In genomic region chr7:114105886-114106285, GRCm38 (mm10) we compare ENCODE assay signal across 24 mouse cellular contexts. TPM values are rescaled to one million over a fixed set of nuclear protein-coding genes. Genes with fewer than 3 reads are reported as not detected.
DNase-seq lines count a peak whose midpoint lies in the region; ATAC-seq lines count a peak whose summit lies in the region.
"Had no signal": no experiment of that assay in that cellular context is flagged by ENCODE, and none has a peak within 500 bp of the region (broad histone marks: within the 10 kb centered on the region; RNA-seq: fewer than 3 reads in every experiment).

No protein-coding gene starts in this region.

- no peaks in the 10 kb centered on the region for H3K36me3 ChIP-seq in heart, embryonic 10.5 days
- no peaks in the 10 kb centered on the region for H3K36me3 ChIP-seq in heart, embryonic 15.5 days
- H3K36me3 ChIP-seq in lung, embryonic 15.5 days, result no peaks in the 10 kb centered on the region
- H3K36me3 ChIP-seq: embryonic facial prominence, embryonic 10.5 days; embryonic facial prominence, embryonic 15.5 days; hindbrain, embryonic 10.5 days; hindbrain, embryonic 15.5 days; limb, embryonic 15.5 days; midbrain, embryonic 13.5 days had no signal

- H3K4me1 ChIP-seq in heart, embryonic 10.5 days, result peaks cover 87% of the 10 kb centered on the region
- peaks cover 76% of the 10 kb centered on the region for H3K4me1 ChIP-seq in heart, embryonic 15.5 days (replicated peaks)
- peaks cover 26% of the 10 kb centered on the region for H3K4me1 ChIP-seq in lung, embryonic 15.5 days
- H3K4me1 ChIP-seq: embryonic facial prominence, embryonic 15.5 days; hindbrain, embryonic 15.5 days; limb, embryonic 15.5 days; midbrain, embryonic 13.5 days had no signal

- no peaks in the 10 kb centered on the region for H3K9me3 ChIP-seq in heart, embryonic 10.5 days
- H3K9me3 ChIP-seq in heart, embryonic 15.5 days (replicated peaks), result no peaks in the 10 kb centered on the region
- H3K9me3 ChIP-seq in lung, embryonic 15.5 days, result no peaks in the 10 kb centered on the region
- H3K9me3 ChIP-seq: embryonic facial prominence, embryonic 10.5 days; embryonic facial prominence, embryonic 15.5 days; forebrain, embryonic 13.5 days; hindbrain, embryonic 10.5 days; hindbrain, embryonic 15.5 days; limb, embryonic 10.5 days; limb, embryonic 15.5 days; midbrain, embryonic 13.5 days had no signal

- WGBS in heart, embryonic 10.5 days, result 74% methylated on average over 8 of the region's 8 CpGs
- 58% methylated on average over 8 of the region's 8 CpGs for WGBS in heart, embryonic 15.5 days
- WGBS in lung, embryonic 15.5 days, result 83% methylated on average over 8 of the region's 8 CpGs

- DNase-seq in heart, embryonic 10.5 days (ENCODE audit: low spot score), result no peak
- DNase-seq in heart, postnatal 4 days, result no peak
- DNase-seq in heart, postnatal 14 days, result no peak
- no peak for DNase-seq in lung, postnatal 14 days
- DNase-seq: B cell, adult 2 months; cerebellum, adult 8-10 months; cerebellum, postnatal 25 days; gastrocnemius, postnatal 10 days; kidney, adult 11 months; kidney, postnatal 14 days; layer of hippocampus, adult 9-11 months had no signal

- peak overlapping the region; percentile 27; the same call in 1 of the 2 replicates for H3K9ac ChIP-seq in heart, embryonic 15.5 days
- H3K9ac ChIP-seq in lung, embryonic 15.5 days, result no peak overlapping the region
- H3K9ac ChIP-seq: embryonic facial prominence, embryonic 15.5 days; forebrain, embryonic 13.5 days; hindbrain, embryonic 15.5 days; limb, embryonic 15.5 days; midbrain, embryonic 13.5 days had no signal

- no peaks in the 10 kb centered on the region for H3K27me3 ChIP-seq in heart, embryonic 10.5 days (ENCODE audit: insufficient read depth, poor library complexity, severe bottlenecking)
- H3K27me3 ChIP-seq in heart, embryonic 15.5 days, result no peaks in the 10 kb centered on the region
- no peaks in the 10 kb centered on the region for H3K27me3 ChIP-seq in lung, embryonic 15.5 days
- H3K27me3 ChIP-seq: embryonic facial prominence, embryonic 15.5 days; forebrain, embryonic 13.5 days; hindbrain, embryonic 15.5 days; limb, embryonic 15.5 days; midbrain, embryonic 13.5 days had no signal

- H3K27ac ChIP-seq in heart, embryonic 10.5 days, result peak overlapping the region; percentile 67
- peak overlapping the region; percentile 73 for H3K27ac ChIP-seq in heart, embryonic 15.5 days
- H3K27ac ChIP-seq in lung, embryonic 15.5 days, result 0 out of 2 replicates have a peak overlapping the region, but pooled peaks have one; percentile 12
- H3K27ac ChIP-seq: embryonic facial prominence, embryonic 10.5 days; embryonic facial prominence, embryonic 15.5 days; forebrain, embryonic 13.5 days; hindbrain, embryonic 10.5 days; hindbrain, embryonic 15.5 days; limb, embryonic 10.5 days; limb, embryonic 15.5 days; macrophage; midbrain, embryonic 13.5 days had no signal

- peak overlapping the region; percentile 18; the same call in 1 of the 2 replicates for H3K4me3 ChIP-seq in heart, embryonic 10.5 days
- H3K4me3 ChIP-seq in heart, embryonic 15.5 days, result no peak overlapping the region
- H3K4me3 ChIP-seq in lung, embryonic 15.5 days, result no peak overlapping the region
- H3K4me3 ChIP-seq: embryonic facial prominence, embryonic 10.5 days; embryonic facial prominence, embryonic 15.5 days; forebrain, embryonic 13.5 days; hindbrain, embryonic 10.5 days; hindbrain, embryonic 15.5 days; limb, embryonic 10.5 days; limb, embryonic 15.5 days; midbrain, embryonic 13.5 days had no signal

- intact Hi-C loops in heart, postnatal 14 days (cut with DNase I), result no loop called here

- peak overlapping the region; percentile 39 for H3K4me2 ChIP-seq in heart, embryonic 15.5 days
- H3K4me2 ChIP-seq in lung, embryonic 15.5 days, result no peak overlapping the region
- H3K4me2 ChIP-seq: embryonic facial prominence, embryonic 15.5 days; forebrain, embryonic 13.5 days; hindbrain, embryonic 15.5 days; limb, embryonic 15.5 days; midbrain, embryonic 13.5 days had no signal

- ATAC-seq in heart, embryonic 15.5 days (replicated peaks; ENCODE audit: insufficient number of reproducible peaks, insufficient read depth, low FRiP score, low read depth), result no peak
- no peak for ATAC-seq in lung, embryonic 15.5 days (ENCODE audit: borderline replicate concordance, extremely low read depth, low FRiP score, low TSS enrichment)
- ATAC-seq: forebrain, embryonic 13.5 days; inflammation-experienced regulatory T-cells, adult 6 months; lung, postnatal 0 days; midbrain, embryonic 13.5 days had no signal

RNA-seq across cellular contexts. Expression of gene Rras2, which starts 11.7 kb away (rescaled TPM):
- polyA plus RNA-seq in heart, embryonic 10.5 days (2016; fragmentation: Nextera tagmentation; extraction: Ambion mirVana), result 51.8 and 57.5 TPM in 2 replicates
- 10 to 100 TPM; 61.7 to 62.6 TPM for total RNA-seq in heart, postnatal 4 days (2021)
- polyA plus RNA-seq in heart, embryonic 15.5 days (2015; fragmentation: Nextera tagmentation; extraction: Ambion mirVana), result 44.1 and 44.6 TPM in 2 replicates
- 10 to 100 TPM; 43.8 to 44.2 TPM for total RNA-seq in heart, postnatal 14 days (2021)
- polyA plus RNA-seq in lung, embryonic 15.5 days (2015; fragmentation: Nextera tagmentation; extraction: Ambion mirVana), result 40.7 and 43.3 TPM in 2 replicates

Comparison
In these comparisons a context has a peak if more than half of its experiments do, and no peak if none do; other contexts are left out.
1. H3K27ac ChIP-seq: peak in every context shown above with its lines; median percentile 73 in heart, embryonic 15.5 days; 67 in heart, embryonic 10.5 days; 12 in lung, embryonic 15.5 days.